Mouse (Mus musculus) stomach, embryonic 14.5 days (tissue): ENCODE measurements at regions not wholly inside any gene's neighbourhood (a gene's known extent, or its start where the extent isn't known, plus 50 kb on each side); places are given as distances from the start of the nearest gene placed in this dataset.

Source experiments
- ATAC-seq: fragments of 200-750 bp; cut with Nextera tagmentation; 2 replicates; pipeline ENCODE4 v1.8.0; 2017; ENCODE audit warnings: low read depth, moderate TSS enrichment; ENCODE audit not compliant: insufficient number of reproducible peaks, insufficient read depth, low FRiP score
- H3K27ac ChIP-seq: fragments of 300-500 bp; sonication (generic); 2 replicates; pipeline ENCODE4 v1.5.1; 2014; ENCODE audit warnings: mild to moderate bottlenecking, low read length, moderate library complexity, mixed read lengths
- H3K27me3 ChIP-seq: fragments of 300-500 bp; sonication (generic); 2 replicates; pipeline ENCODE4 v1.6.1; 2014; ENCODE audit warnings: low read length, control low read depth, mixed read lengths; ENCODE audit not compliant: control insufficient read depth, insufficient read depth
- H3K36me3 ChIP-seq: fragments of 300-500 bp; sonication (generic); 2 replicates; pipeline ENCODE4 v1.6.1; 2014; ENCODE audit warnings: mild to moderate bottlenecking, control low read depth, low read length, moderate library complexity, mixed read lengths; ENCODE audit not compliant: control insufficient read depth, insufficient read depth
- H3K4me1 ChIP-seq: fragments of 300-500 bp; sonication (generic); 2 replicates; pipeline ENCODE4 v1.6.1; 2014; ENCODE audit warnings: low read length, control low read depth, mixed read lengths; ENCODE audit not compliant: control insufficient read depth, insufficient read depth
- H3K4me2 ChIP-seq: fragments of 300-500 bp; sonication (generic); replicated peaks from 2 replicates; pipeline ENCODE4 v1.6.1; 2014; ENCODE audit warnings: low read depth, low read length, control low read depth
- H3K4me3 ChIP-seq: fragments of 300-500 bp; sonication (generic); 2 replicates; pipeline ENCODE4 v1.5.1; 2014; ENCODE audit warnings: low read depth, low read length, control low read depth
- H3K9ac ChIP-seq: fragments of 300-500 bp; sonication (generic); replicated peaks from 2 replicates; pipeline ENCODE4 v1.6.1; 2014; ENCODE audit warnings: low read depth, mild to moderate bottlenecking, control low read depth, low read length, moderate library complexity, mixed read lengths
- H3K9me3 ChIP-seq: fragments of 300-500 bp; sonication (generic); 2 replicates; pipeline ENCODE4 v1.6.1; 2016; ENCODE audit warnings: low read depth, low read length, control low read depth; ENCODE audit not compliant: control insufficient read depth
- WGBS: fragments of 180-500 bp; shearing (Covaris S2); extraction: QIAGEN DNeasy Blood & Tissue Kit; methylation state at CpG from one replicate; pipeline ENCODE4 v1.1.7; 2014; 5-methylcytosine and 5-hydroxymethylcytosine counted together

GRCm38 (mm10) chr2:70914372-70914771 is 88.8 kb upstream of the Tlk1 start:
- H3K9ac ChIP-seq, result no peak overlapping the region
- 80% methylated on average over 7 of the region's 7 CpGs for WGBS
- H3K9me3 ChIP-seq, result peaks cover 5% of the 10 kb centered on the region; the same call in 1 of the 2 replicates
- no peak overlapping the region for H3K4me3 ChIP-seq
- H3K27me3 ChIP-seq, result no peaks in the 10 kb centered on the region
- no peaks in the 10 kb centered on the region for H3K4me1 ChIP-seq
- no peaks in the 10 kb centered on the region for H3K36me3 ChIP-seq
- no peak for ATAC-seq
- H3K4me2 ChIP-seq, result no peak overlapping the region
- H3K27ac ChIP-seq, result no peak overlapping the region

- no peak overlapping the region for H3K9ac ChIP-seq
- H3K4me3 ChIP-seq, result no peak overlapping the region
- no peaks in the 10 kb centered on the region for H3K36me3 ChIP-seq
- H3K27ac ChIP-seq, result no peak overlapping the region
- ATAC-seq, result no peak
- 76% methylated on average over 1 of the region's 1 CpGs for WGBS
- H3K4me2 ChIP-seq, result no peak overlapping the region
- H3K27me3 ChIP-seq, result no peaks in the 10 kb centered on the region
- peaks cover 5% of the 10 kb centered on the region; the same call in 1 of the 2 replicates for H3K4me1 ChIP-seq
- H3K9me3 ChIP-seq, result peaks cover 5% of the 10 kb centered on the region; the same call in 1 of the 2 replicates
These were observed 83.9 kb upstream of the Tlk1 start for GRCm38 (mm10) chr2:70909401-70909800.

- H3K27me3 ChIP-seq, result no peaks in the 10 kb centered on the region
- no peak overlapping the region for H3K9ac ChIP-seq
- H3K4me3 ChIP-seq, result no peak overlapping the region
- ATAC-seq, result no peak
- H3K4me1 ChIP-seq, result peaks cover 5% of the 10 kb centered on the region; the same call in 1 of the 2 replicates
- no peaks in the 10 kb centered on the region for H3K36me3 ChIP-seq
- H3K27ac ChIP-seq, result no peak overlapping the region
- H3K4me2 ChIP-seq, result no peak overlapping the region
- peaks cover 5% of the 10 kb centered on the region; the same call in 1 of the 2 replicates for H3K9me3 ChIP-seq
- WGBS, result 78% methylated on average over 1 of the region's 1 CpGs
These were observed 83.1 kb upstream of the Tlk1 start for GRCm38 (mm10) chr2:70908579-70908978.

- no peak for ATAC-seq
- H3K4me1 ChIP-seq, result peaks cover 5% of the 10 kb centered on the region; the same call in 1 of the 2 replicates
- no peaks in the 10 kb centered on the region for H3K36me3 ChIP-seq
- H3K27ac ChIP-seq, result no peak overlapping the region
- H3K4me2 ChIP-seq, result no peak overlapping the region
- H3K4me3 ChIP-seq, result no peak overlapping the region
- no peaks in the 10 kb centered on the region for H3K27me3 ChIP-seq
- H3K9ac ChIP-seq, result no peak overlapping the region
- no peaks in the 10 kb centered on the region for H3K9me3 ChIP-seq
- 56% methylated on average over 3 of the region's 3 CpGs for WGBS
These were observed 80.7 kb upstream of the Tlk1 start for GRCm38 (mm10) chr2:70906216-70906615.

- H3K27me3 ChIP-seq, result no peaks in the 10 kb centered on the region
- H3K4me2 ChIP-seq, result no peak overlapping the region
- ATAC-seq, result no peak
- H3K4me1 ChIP-seq, result peaks cover 11% of the 10 kb centered on the region; the same call in 1 of the 2 replicates
- no peak overlapping the region for H3K27ac ChIP-seq
- WGBS, result 88% methylated on average over 5 of the region's 5 CpGs
- H3K9me3 ChIP-seq, result no peaks in the 10 kb centered on the region
- no peaks in the 10 kb centered on the region for H3K36me3 ChIP-seq
- H3K4me3 ChIP-seq, result no peak overlapping the region
- no peak overlapping the region for H3K9ac ChIP-seq
These were observed 78.9 kb upstream of the Tlk1 start for GRCm38 (mm10) chr2:70904429-70904828.

GRCm38 (mm10) chr2:70902196-70902595 is 76.7 kb upstream of the Tlk1 start:
- Histone ChIP-seq H3K9ac (no peak overlapping the region), H3K27me3 (no peaks in the 10 kb centered on the region), H3K4me2 (no peak overlapping the region), H3K9me3 (no peaks in the 10 kb centered on the region), H3K27ac (no peak overlapping the region), H3K36me3 (no peaks in the 10 kb centered on the region), H3K4me3 (no peak overlapping the region), H3K4me1 (0 out of 2 replicates have a peak, but pooled peaks cover 6% of the 10 kb centered on the region)
- no peak for ATAC-seq
- WGBS, result 62% methylated on average over 3 of the region's 3 CpGs

GRCm38 (mm10) chr2:70901479-70901878 is 76.0 kb upstream of the Tlk1 start:
- Histone ChIP-seq H3K36me3 (no peaks in the 10 kb centered on the region), H3K4me3 (no peak overlapping the region)

GRCm38 (mm10) chr2:70899056-70899455 is 73.5 kb upstream of the Tlk1 start:
- H3K27ac ChIP-seq, result no peak overlapping the region
- 89% methylated on average over 4 of the region's 4 CpGs for WGBS
- H3K9me3 ChIP-seq, result no peaks in the 10 kb centered on the region

More at GRCm38 (mm10) chr2:70901479-70901878, 76.0 kb upstream of the Tlk1 start:
- 0 out of 2 replicates have a peak, but pooled peaks cover 6% of the 10 kb centered on the region for H3K4me1 ChIP-seq
- 23% methylated on average over 14 of the region's 14 CpGs for WGBS
- H3K9me3 ChIP-seq, result no peaks in the 10 kb centered on the region
- peak overlapping the region; percentile 31 for H3K4me2 ChIP-seq
- H3K9ac ChIP-seq, result no peak overlapping the region
- peak; percentile 46; the same call in 1 of the 2 replicates for ATAC-seq
- no peaks in the 10 kb centered on the region for H3K27me3 ChIP-seq
- H3K27ac ChIP-seq, result no peak overlapping the region; the same call in 1 of the 2 replicates

GRCm38 (mm10) chr2:70898396-70898795 is 72.9 kb upstream of the Tlk1 start:
- no peak overlapping the region for H3K27ac ChIP-seq
- H3K27me3 ChIP-seq, result no peaks in the 10 kb centered on the region
- no peak overlapping the region for H3K9ac ChIP-seq
- H3K9me3 ChIP-seq, result no peaks in the 10 kb centered on the region
- no peaks in the 10 kb centered on the region for H3K36me3 ChIP-seq
- H3K4me3 ChIP-seq, result no peak overlapping the region
- no peak for ATAC-seq
- H3K4me2 ChIP-seq, result no peak overlapping the region
- 0 out of 2 replicates have a peak, but pooled peaks cover 6% of the 10 kb centered on the region for H3K4me1 ChIP-seq
- WGBS, result 72% methylated on average over 9 of the region's 9 CpGs

More at GRCm38 (mm10) chr2:70899056-70899455, 73.5 kb upstream of the Tlk1 start:
- Histone ChIP-seq H3K4me2 (no peak overlapping the region), H3K4me3 (no peak overlapping the region), H3K36me3 (no peaks in the 10 kb centered on the region), H3K9ac (no peak overlapping the region), H3K27me3 (no peaks in the 10 kb centered on the region), H3K4me1 (0 out of 2 replicates have a peak, but pooled peaks cover 6% of the 10 kb centered on the region)
- ATAC-seq, result no peak
